ENCODE assay signal across 8 mouse cellular contexts in the genomic region with DNA sequence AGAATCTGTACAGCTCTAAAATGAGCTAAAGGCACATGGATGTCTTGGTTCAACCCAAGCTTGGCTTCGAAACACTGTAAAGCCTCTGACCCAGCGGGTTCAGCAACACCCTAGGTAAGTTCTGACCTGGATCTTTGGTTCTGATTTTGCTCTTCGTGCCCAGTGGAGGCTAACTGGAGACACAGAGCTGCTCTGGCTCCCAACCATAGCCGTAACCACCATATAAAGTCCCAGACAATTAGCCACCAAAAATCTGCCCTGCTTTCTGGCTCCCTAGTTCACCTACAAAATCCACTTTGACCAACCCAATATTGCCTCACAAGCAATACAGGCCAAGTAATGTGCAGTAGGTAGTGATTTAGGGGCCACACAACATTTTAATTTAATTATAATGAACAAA. TPM values are rescaled to one million over a fixed set of nuclear protein-coding genes. Genes with fewer than 3 reads are reported as not detected.
A peak's percentile ranks its signal among the peaks of the same experiment; 100 is the strongest.
DNase-seq lines count a peak whose midpoint lies in the region; ATAC-seq and TF ChIP-seq lines count a peak whose summit lies in the region.

No protein-coding gene starts in this region.

- no peak for ATAC-seq in hindbrain, embryonic 11.5 days (ENCODE audit: low FRiP score)
- no peak for ATAC-seq in liver, postnatal 0 days

- H3K9ac ChIP-seq in hindbrain, embryonic 11.5 days (ENCODE audit: low read depth, low read length): peak overlapping the region; percentile 91; the same call in 1 of the 2 replicates
- peak overlapping the region; percentile 70 for H3K9ac ChIP-seq in liver, postnatal 0 days (replicated peaks)

- no peak for TF ChIP-seq EP300 in liver, postnatal 0 days (IDR thresholded peaks at IDR 0.05; ENCODE audit: low read depth)

- H3K9me3 ChIP-seq in hindbrain, embryonic 11.5 days (ENCODE audit: control insufficient read depth, low read length): no peaks in the 10 kb centered on the region
- H3K9me3 ChIP-seq in liver, postnatal 0 days (ENCODE audit: low read length): no peaks in the 10 kb centered on the region

- H3K27ac ChIP-seq in gastrocnemius, adult 2 months: peak overlapping the region; percentile 89
- no peak overlapping the region for H3K27ac ChIP-seq in hindbrain, embryonic 11.5 days (ENCODE audit: low read depth, low read length)
- H3K27ac ChIP-seq in liver, postnatal 0 days (ENCODE audit: low read depth): peak overlapping the region; percentile 81; the same call in 1 of the 2 replicates

- DNase-seq in gastrocnemius, adult 2 months: no peak
- DNase-seq in gastrocnemius, postnatal 36 days: no peak
- DNase-seq in NIH3T3 (ENCODE audit: low read depth): peak; percentile 11
- peak; percentile 44 for DNase-seq in hindbrain, embryonic 11.5 days (ENCODE audit: low spot score)
- DNase-seq in liver, postnatal 0 days: no peak
- DNase-seq in gastrocnemius, postnatal 25 days: no peak
- DNase-seq in spleen, postnatal 14 days (ENCODE audit: low spot score in 2 of 2): no peak
- no peak for DNase-seq in urinary bladder, postnatal 36 days (ENCODE audit: low spot score in 2 of 2)

- H3K4me3 ChIP-seq in gastrocnemius, adult 2 months: peak overlapping the region; percentile 82
- peak overlapping the region; percentile 73 for H3K4me3 ChIP-seq in hindbrain, embryonic 11.5 days (ENCODE audit: low read depth, low read length)
- H3K4me3 ChIP-seq in liver, postnatal 0 days (ENCODE audit: low read depth, low read length): peak overlapping the region; percentile 54

- WGBS in hindbrain, embryonic 11.5 days: 46% methylated on average over 4 of the region's 4 CpGs
- 54% methylated on average over 4 of the region's 4 CpGs for WGBS in liver, postnatal 0 days (ENCODE audit: insufficient replicate concordance)

- peak overlapping the region; percentile 27 for H3K4me2 ChIP-seq in hindbrain, embryonic 11.5 days (replicated peaks; ENCODE audit: low read depth, low read length)
- H3K4me2 ChIP-seq in liver, postnatal 0 days (ENCODE audit: low read depth, low read length): peak overlapping the region; percentile 58

- intact Hi-C loops in gastrocnemius, adult 2 months (cut with DNase I): loop anchor here (5.0 kb wide), 2 partner anchors 37 to 222 kb away; no protein-coding TSS in a partner anchor
- intact Hi-C loops in gastrocnemius, postnatal 36 days (cut with DNase I): loop anchor here (5.0 kb wide), 1 partner anchor 217 kb away; no protein-coding TSS in a partner anchor

- no peak for TF ChIP-seq CTCF in gastrocnemius, adult 2 months (IDR thresholded peaks at IDR 0.05)
- TF ChIP-seq CTCF in liver, postnatal 0 days (IDR thresholded peaks at IDR 0.05; ENCODE audit: low read depth): no peak

- H3K36me3 ChIP-seq in hindbrain, embryonic 11.5 days (ENCODE audit: control insufficient read depth, insufficient read depth, low read length): no peaks in the 10 kb centered on the region
- H3K36me3 ChIP-seq in liver, postnatal 0 days (replicated peaks; ENCODE audit: insufficient read depth, low read length): no peaks in the 10 kb centered on the region

- H3K27me3 ChIP-seq in hindbrain, embryonic 11.5 days (ENCODE audit: control insufficient read depth, insufficient read depth, low read length): peaks cover 80% of the 10 kb centered on the region
- peaks cover 59% of the 10 kb centered on the region for H3K27me3 ChIP-seq in liver, postnatal 0 days (ENCODE audit: insufficient read depth, low read length)

- H3K4me1 ChIP-seq in hindbrain, embryonic 11.5 days (replicated peaks; ENCODE audit: control insufficient read depth, insufficient read depth, low read length): no peaks in the 10 kb centered on the region
- H3K4me1 ChIP-seq in liver, postnatal 0 days (ENCODE audit: insufficient read depth): no peaks in the 10 kb centered on the region

RNA-seq across cellular contexts. Expression of a gene that starts 3.7 kb away (rescaled TPM):
- 10 to 100 TPM; 27.9 to 59.3 TPM for total RNA-seq in gastrocnemius, adult 2 months (2021)
- total RNA-seq in gastrocnemius, postnatal 36 days (2021): 10 to 100 TPM; 47.5 to 62.4 TPM
- 158 and 267 TPM in 2 replicates for polyA plus RNA-seq in hindbrain, embryonic 11.5 days (2014; fragmentation: Nextera tagmentation; extraction: Ambion mirVana)
- 113 and 121 TPM in 2 replicates for polyA plus RNA-seq in liver, postnatal 0 days (2015; fragmentation: Nextera tagmentation; extraction: Ambion mirVana)
- total RNA-seq in gastrocnemius, postnatal 25 days (2021): 10 to 100 TPM; 68.6 to 78.9 TPM

Comparison
In these comparisons a context has a peak if more than half of its experiments do, and no peak if none do; other contexts are left out.
1. DNase-seq: peak in NIH3T3 (single experiment) and hindbrain, embryonic 11.5 days (single experiment); none in gastrocnemius, adult 2 months (single experiment), gastrocnemius, postnatal 36 days (0 of 2), liver, postnatal 0 days (single experiment), gastrocnemius, postnatal 25 days (single experiment), spleen, postnatal 14 days (0 of 2) and urinary bladder, postnatal 36 days (0 of 2).
2. Peak in every context shown above with its lines, with median percentiles within 50 percentile points of each other: H3K4me3 ChIP-seq.